Mouse (Mus musculus): ENCODE measurements around the gene Iqschfp.

GRCm38 (mm10) chr3:68467941-68468687 is 576.1 kb downstream of the Iqschfp start:
- TF ChIP-seq POLR2A (IDR thresholded peaks at IDR 0.05; ENCODE audit: extremely low read depth, insufficient read depth, low read length), result no peak
- no peak for TF ChIP-seq CTCF (IDR thresholded peaks at IDR 0.05; ENCODE audit: low read depth, low read length)
